Mouse (Mus musculus) R1 (cell line): ENCODE measurements at regions not wholly inside any gene's neighbourhood (a gene's known extent, or its start where the extent isn't known, plus 50 kb on each side); places are given as distances from the start of the nearest gene placed in this dataset.

Experiments
- DNase-seq: peaks from one replicate; pipeline ENCODE4 v3.0.0-alpha.2; 2018; ENCODE audit warnings: low read depth, low spot score

DNA sequence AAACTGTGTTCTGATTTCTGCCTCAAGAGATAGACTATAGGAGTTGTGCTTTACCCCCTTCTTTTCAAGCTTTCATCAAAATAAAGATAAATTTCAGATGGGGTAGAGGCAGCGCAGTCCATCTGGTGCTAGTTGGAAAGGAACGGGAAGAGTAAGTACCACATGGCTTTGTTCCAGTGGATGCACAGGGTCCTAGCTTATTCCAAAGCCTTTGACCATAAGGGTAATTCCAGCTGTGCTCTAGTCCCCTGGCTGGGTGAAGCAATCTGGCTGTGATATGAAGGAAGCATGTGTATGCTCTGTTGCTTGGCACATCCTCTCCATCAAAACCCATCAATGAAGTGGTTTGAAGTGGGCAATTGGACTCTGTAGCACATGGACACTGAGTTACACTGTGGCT lies 155.6 kb downstream of the 1190002N15Rik start:
- DNase-seq, result no peak

DNA sequence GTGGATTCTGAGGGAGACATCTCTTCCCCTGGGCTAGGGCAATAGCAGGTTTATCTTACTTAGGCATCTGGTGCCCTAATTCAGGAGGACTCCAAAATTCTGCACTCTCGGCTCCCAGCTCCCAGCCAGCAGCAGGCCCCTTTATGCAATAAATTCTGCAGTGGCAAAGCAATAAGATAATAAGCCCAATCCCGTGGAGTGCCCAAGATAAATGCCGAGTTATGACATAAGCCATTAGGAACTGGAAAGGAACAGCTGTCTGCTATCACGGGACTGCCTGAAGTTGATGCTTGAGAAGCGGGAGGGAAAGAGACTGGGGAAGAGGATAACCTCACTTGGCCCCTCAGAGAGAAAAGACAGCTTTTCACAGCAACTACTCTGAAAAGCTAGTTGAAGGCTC lies 159.0 kb downstream of the 1190002N15Rik start:
- DNase-seq, result no peak

DNA sequence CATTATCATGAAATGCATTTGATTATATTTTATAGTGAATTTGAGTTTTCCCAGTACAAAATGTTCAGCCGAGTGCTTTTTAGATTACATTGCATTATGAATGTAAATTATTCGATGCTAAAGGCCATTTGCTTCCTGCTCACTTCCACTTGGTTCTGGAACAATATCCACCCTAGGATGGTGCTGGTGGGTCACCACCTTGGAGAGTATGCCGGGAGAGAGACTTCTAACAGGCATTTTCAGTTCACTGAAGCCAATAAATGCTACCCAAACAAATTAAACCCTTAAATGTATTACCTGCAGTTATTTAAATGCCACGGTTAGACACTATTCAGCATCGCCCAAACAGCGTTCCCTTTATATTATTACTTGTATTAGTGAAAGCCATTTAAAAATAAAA lies 159.6 kb downstream of the 1190002N15Rik start:
- no peak for DNase-seq

DNA sequence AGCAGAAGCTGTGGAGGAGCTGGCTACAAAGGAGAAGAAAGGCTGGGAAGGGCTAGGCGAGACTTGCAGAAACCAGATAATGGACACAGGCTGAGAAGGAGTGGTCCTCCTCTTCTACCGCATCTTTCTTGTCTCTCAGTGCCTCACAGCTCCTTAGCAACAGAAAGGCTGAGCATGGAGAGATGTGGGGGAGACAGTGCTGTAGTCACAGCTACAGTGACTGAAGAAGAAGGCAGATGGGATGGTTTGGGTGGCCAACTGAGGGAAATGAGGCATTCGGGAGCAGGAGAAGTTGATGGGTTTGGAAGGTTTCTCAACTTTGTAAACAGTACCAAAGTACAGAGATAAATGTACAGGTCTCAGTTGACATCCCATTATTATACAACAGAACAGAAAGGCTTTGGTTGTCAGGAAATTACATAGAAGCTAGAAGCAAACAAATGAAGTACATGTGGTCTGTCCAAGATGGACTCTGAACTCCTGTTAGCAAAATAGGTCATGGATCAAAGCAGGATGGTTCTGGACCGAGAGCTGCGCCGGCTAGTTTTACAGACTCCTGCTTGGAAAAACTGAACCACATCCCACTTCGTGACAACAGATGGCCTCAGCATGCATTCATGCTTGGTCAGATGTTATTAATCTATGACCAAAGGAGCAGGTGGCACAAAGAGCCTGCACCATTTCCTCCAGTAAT lies 160.4 kb downstream of the 1190002N15Rik start:
- no peak for DNase-seq

DNA sequence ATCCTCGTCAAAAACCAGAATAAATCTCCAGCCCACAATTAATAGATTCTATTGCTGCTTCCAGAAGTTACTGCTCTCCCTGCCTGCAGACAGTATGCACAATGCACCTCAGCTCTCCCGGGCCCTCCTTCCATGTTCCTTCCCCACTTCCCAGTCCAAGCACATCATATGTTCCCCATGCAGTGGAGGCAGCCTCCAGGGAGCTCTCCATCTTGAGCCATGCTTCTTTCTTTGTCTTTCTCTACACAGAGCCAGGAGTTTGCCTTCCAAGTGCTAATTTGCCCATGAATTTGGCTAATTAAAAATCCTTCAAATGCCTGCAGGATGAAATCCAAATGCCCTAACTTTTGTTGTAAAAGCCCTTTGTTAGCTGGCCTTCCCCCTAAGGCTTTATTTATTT lies 166.9 kb downstream of the 1190002N15Rik start:
- no peak for DNase-seq

DNA sequence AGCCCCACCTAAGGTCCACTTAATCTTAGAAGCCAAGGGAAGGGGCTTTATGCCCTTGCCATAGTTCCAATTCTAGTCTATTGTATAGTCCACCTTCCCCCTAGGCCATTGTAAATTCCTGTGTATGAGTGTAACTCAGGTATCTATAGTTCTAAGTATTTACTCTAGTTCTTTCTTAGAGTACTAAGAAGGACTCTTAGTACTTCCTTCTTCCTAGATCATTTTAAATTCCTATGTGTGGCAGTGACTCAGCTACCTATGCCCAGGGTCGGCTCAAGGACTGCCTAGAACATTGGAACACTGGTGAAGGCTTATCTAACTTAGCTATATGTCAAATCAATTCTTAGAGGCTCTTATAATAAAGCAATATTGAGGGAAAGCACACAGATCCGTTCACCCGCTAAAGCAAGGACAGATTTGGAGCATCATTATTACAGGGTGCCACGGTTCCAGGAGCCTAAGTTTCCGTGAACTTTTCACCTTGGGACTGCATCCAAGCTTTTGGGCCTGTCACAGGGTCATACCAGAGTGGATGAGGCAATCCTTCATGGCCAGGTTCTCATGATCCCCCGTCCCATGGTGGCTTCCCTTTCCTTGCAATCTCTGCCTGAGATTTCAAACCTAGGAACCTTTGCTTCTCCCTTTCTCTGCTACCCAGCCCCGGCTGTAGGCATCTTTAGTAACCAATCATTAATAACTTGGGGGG lies 169.5 kb downstream of the 1190002N15Rik start:
- no peak for DNase-seq

DNA sequence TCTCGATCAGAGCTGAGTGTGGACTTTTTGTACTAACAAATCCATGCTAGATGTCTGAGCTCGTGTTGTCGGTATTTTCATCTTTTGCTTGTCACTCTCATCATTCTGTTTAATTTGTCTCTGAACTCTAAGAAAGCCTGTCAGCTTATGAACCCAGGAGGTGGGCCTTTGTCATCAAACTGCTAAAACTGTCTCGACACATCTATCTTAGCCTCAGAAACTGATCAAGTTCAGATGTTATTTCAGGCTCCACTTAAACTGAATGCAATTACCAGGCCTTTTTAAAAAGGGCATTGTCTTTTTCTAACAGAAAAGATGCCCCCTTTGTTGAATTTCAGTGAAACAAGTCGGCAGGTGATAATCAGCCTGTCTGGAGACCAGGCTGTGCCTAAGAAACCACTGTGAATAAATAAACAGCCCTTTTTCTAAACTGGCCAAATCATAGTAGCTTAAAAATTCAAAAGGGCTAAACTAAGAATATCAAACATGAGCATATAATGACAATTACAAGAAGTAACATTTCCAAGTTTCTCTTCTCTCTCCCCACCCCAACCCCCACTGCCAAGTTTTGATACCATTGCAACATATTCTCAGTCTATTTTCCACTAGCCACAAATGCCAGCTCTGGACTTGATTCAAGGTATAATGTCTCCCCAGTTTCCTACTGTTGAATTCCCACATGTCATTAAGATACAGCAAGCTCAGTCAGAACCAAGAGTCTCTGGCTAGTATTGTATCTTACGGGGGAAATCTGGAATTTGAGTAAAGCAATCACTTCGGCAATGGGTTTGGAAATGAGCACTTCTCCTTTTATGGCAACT lies 175.8 kb downstream of the 1190002N15Rik start:
- DNase-seq, result no peak

DNA sequence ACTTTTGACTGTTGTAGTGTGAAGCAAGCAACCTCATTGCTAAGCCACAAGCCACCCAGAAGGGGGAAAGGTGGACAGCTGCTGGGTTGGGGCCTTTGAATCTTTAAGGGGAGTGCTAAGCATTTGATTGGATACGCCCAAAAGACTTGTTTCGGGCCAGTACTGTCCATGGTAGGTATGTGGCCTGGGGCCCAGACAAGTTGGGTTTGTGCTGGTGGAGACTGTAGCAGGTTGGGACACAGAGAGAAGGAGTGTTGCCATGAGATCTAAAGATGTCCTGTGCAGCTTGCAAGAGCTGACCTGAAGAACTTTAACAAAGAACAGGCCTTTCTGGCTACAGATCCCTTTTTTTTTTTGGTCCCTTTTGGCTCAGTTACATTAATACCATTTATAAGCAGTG lies 176.9 kb downstream of the 1190002N15Rik start:
- DNase-seq, result no peak

DNA sequence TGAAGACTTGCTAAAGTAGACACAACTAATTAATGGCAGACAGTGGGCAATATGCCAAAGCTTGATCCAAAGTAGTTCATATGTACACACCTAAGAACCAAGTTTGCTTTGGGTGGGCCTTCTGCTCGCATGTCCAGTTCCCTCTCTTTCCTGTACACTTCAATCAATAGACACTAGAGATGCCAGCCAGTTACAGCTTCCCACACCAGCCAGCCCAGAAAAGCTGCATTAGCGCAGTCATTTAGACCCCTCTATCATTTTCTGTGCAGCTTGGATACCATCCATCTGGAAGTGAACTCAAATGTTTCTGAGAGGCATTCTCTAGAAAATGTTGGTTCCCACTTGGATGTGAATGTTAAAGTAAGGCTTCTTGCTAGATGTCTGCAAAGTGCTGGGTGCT lies 179.7 kb downstream of the 1190002N15Rik start:
- DNase-seq, result no peak

DNA sequence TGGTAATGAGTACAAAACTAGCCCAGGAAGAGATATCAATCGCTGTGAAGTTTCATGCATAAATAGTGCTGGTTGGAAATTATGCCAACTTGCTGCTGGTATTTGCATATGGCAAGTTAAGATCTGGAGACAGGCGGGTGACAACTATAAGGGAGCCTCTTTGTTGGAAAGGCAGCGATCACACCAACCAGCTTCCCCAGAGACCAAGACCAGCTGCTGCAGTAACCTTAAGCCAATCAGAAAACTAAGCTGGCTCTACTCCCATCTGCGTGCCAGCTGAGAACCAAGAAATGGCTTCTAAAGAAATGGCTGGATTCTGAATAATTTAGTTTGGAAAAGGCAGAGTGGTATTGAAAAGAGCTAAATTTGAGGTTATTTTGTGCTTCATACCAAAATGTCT lies 195.9 kb downstream of the 1190002N15Rik start:
- no peak for DNase-seq

DNA sequence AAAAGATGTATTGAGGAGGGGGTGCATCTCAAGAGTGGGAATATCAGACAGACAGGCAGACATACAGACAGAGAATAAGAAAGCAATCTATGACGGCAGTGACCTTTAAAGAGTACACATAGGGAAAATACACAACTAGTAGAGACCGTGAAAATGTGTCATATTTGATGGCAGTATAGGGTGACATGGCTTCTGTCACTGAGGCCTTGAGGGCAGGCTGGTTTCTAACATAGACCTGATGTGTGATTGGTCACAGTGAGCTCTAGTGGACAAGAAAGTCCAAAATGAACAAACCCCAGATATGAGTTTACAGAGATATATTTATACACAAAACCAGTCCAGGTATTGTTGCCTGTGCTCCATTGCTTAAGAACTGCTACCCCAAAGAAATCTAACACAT lies 196.3 kb downstream of the 1190002N15Rik start:
- DNase-seq, result no peak

DNA sequence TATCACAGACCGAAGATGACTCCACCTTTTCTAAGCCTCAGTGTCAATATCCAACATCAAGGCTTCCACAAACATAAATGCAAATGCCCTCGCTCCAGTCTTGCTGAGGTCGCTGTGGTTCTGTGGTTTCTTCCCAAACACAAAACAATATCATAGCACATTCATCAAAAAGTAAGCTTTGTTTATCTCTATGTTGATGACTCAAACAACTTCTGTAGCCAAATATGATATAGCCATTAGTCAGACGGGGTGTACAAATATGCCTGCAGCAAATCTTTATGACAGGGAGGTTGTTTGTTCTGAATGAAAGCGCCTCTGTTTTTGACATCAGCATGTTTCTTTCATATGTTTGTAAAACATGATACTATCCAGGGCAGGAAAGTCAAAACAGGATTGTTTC lies 204.4 kb downstream of the 1190002N15Rik start:
- no peak for DNase-seq

DNA sequence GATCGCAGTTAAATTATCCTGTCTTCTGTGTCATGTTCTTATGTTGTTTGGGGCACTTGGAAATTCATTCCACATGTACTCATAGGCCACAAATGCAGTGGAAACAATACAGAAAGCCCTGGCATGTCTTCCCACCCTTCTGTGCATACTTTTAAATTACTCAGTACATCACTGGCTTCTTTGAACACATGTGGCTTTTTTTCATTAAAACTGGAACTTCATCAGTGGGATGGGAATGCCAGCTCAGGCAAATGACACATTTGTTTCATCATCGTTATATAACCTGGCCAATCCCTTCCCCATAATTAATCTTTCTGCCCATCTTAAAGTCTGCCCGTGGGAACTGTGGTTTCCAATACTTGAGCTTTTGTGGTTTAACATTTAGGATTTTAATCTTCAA lies 214.9 kb downstream of the 1190002N15Rik start:
- no peak for DNase-seq

DNA sequence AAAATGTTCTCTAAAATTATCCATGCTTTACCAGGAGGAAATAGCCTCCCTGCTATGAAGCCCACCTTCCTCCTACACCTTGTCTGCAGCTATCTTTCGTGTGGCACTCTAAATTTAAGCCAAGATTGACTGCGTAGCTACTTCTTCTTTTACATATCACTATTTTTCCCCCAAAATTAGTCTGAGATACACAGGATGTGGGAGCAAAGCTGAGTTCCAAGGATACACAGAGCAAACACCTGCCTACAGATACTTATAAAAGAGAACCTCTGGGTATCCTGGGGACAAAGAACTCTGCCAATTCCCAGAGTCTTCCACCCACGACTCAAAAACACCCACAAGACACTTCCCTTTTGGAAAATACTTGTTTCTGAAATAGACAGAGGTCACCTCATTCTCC lies 235.3 kb downstream of the 1190002N15Rik start:
- no peak for DNase-seq

DNA sequence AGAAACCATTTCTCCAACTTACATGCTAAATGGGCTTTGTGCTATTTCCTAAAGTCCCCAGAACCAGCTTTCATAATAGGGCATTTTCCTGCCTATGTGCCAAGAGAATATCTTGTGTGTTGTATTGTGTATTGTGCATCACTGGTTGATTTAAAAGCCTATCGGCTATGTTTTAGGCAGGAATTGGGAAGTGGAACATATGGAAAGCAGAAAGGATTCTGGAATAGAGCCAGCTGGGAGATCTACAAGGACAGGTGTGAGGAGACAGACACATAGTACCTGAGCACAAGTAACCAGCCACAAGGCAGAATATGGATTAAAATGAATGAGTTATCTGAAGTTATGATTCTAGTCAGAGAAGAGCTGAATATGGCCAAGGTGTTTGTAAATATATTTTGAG lies 236.0 kb downstream of the 1190002N15Rik start:
- DNase-seq, result no peak

DNA sequence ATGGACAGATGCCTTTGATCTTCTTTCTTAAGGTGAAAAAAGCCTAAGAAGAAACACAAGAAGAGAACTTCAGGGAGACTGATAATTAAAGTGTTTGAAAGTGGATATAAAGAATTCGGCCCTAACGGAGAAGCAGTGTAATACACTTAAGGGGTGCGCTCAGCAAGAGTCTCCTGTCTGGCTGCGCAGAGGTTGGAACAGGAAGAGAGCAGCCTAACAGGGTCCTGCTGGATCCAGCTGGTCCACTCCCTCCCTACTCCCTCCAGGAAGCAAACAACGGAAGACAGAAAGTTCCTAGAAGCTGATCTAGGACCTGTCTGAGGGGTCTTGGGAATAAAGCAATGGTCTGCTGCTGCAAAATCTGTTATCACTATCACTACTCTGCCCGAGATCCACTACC lies 242.4 kb downstream of the 1190002N15Rik start:
- DNase-seq, result peak; percentile 1

DNA sequence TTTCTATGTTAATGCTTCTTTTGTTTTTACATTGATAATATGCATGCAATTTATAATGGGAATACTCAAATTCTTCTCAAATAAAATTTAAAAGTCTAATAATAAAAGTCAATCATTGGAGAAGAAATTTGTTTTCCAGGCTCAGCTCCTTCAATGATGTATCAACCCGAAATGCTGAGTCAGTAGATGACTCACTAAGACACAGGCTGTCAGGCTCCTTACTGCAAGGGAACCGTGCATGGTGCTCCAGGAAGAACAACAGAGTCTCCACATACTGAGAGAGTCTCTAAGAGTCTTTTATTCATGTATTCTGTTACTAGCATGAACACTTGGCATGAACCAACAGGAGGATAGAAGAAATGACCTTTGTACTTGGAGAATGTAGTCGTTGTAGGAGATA lies 245.7 kb downstream of the 1190002N15Rik start:
- DNase-seq, result no peak

DNA sequence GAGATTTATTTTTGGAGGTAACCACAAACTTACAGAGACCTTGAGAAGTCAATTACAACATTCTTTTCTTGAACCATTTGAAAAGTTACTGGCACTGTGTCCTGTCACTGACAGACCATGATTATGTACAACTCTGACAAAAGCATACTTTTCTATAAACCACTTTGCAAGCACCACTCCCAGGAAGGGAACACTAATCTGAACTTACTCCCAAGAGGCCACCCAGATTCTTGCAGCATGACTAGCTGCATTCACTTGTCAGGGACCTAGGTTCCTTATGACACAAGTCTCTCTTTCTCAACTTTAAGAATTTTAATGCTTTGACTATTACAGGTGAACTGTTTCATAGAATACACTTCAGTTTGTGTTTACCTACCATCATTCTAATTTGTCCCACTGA lies 248.3 kb downstream of the 1190002N15Rik start:
- no peak for DNase-seq

DNA sequence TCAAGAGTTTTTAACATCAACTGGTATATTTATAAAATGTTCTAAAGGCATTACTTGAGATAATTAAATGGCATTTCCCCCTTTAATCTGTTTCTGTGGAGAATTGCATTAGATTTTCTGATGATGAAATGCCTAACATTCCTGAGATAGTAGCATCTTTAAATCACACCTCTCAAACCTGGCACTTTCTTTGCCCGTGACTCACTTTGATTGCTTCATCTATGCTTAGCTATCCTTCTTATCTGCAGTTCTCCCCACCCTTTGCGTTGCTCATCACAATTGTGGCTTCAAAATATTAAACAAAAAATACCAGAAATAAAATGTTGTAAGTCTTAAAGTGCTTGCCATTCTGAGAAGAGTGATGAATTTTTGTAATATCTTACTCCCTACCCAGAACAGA lies 250.3 kb downstream of the 1190002N15Rik start:
- DNase-seq, result no peak

DNA sequence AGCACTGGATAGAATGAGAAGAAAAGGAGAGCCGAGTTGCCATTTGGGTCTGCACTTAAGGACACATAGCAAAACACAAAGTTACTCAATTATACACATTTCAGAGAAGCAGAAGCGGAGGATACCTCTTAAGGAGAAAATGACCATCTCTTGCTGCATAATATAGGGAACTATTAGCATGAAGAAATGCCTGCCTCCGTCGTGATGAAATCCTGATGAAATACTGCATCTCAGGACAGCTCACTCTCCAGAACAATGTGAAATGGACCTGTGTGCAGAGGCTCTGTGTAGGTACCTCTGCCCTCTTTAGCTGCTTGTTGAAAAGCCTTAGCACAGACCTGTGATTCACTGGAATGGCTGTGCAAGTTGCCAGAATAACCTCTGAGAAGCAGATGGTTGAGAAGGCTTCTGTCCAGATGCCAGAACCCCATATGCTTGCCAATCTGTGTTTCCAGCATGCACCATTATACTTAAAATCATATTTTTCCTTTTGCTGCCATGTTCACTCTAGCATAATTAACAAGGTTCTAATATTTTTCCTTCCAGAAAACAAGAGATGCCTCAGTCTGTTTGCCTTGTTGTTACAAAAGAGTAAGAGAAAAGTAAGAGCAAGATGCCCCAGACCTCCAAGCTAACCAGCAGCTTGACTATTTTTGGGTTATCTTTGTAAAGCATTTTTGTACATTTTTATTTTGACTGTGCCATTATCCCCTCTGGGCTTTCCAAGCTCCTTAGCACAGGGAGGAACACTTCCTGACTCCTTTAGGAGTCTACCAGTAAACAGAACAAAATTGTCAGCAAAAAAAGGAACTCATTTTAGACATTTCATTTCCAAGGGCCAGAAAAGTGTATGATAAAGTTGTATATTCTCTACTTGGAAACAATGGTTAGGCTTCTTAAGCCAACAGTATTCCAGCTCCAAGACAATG lies 259.0 kb downstream of the 1190002N15Rik start:
- DNase-seq, result no peak

DNA sequence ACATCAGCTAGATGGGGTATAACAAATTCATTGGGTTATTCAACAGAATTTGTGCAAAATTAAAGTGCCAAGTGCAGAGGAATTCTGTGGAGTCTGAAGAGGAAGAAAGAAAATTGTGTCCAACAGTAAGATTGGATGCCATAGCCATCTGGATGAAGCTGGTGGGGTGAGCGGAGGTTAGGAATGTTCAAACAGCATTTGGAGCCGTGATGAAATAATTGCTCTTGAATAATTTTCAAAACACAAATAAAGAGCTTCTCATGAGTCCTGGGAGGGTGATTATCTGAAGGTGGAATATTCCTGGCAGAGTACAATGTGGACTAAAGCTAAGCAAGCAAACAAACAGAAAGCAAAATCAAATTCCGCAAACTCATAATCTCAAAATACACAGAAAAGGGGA lies 260.8 kb downstream of the 1190002N15Rik start:
- no peak for DNase-seq

DNA sequence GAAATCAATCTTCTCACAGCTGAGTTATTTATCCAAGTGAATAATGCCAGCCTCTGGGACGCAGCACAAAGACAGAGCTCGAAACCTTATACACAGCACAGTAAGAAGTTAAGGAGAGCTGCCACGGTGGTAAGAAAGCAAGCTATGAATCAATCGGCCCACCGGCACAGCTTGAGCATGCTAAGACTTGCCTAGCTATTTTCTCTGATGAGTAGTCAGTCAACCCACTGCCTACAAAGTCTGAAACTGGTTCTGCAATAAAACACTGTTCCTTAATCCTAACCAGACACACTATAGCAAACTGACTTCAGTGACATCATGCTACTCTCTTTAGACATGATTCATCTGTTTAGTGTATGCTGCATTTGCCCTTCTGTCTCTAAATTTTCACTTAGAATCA lies 268.7 kb downstream of the 1190002N15Rik start:
- no peak for DNase-seq
